Comparison of ENCODE assay signal across 8 mouse cellular contexts in the genomic region with DNA sequence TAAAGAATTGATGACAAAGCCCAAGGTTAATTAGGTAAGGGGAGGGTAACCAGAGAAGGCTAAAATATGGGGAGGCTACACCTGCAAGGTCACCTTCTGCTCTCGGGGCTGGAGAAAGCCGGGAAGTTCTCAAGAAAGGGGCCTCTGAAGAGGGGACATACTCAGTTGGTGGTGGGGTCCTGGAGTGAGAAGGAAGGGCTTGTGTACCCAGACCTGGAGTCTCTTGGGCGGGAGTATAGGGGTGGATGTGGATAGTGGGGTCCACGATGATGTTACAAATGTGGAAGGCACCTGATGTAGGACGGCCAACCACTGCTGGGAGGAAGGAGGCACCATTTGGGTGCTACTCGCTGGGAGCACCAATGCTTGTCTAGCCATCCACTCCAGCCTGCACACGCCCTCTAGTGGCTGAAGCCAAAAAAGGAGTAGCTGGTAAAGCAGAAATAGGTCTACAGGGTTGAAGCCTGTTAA. TPM values are rescaled to one million over a fixed set of nuclear protein-coding genes. Genes with fewer than 3 reads are reported as not detected.
DNase-seq lines count a peak whose midpoint lies in the region; ATAC-seq and TF ChIP-seq lines count a peak whose summit lies in the region.

No protein-coding gene starts in this region.

- H3K36me3 ChIP-seq in lung, embryonic 14.5 days (ENCODE audit: insufficient read depth) = no peaks in the 10 kb centered on the region

- WGBS in cerebellum, adult 2 months = 7% methylated on average over 7 of the region's 7 CpGs
- 18% methylated on average over 7 of the region's 7 CpGs for WGBS in lung, embryonic 14.5 days

- no peak overlapping the region for H3K9ac ChIP-seq in lung, embryonic 14.5 days

- no peak for TF ChIP-seq POLR2A in cerebellum, adult 2 months (IDR thresholded peaks at IDR 0.05; ENCODE audit: borderline replicate concordance, insufficient read depth, low read length)

- intact Hi-C loops in heart, postnatal 36 days (cut with DNase I) = loop anchor here (1.0 to 5.0 kb wide), 2 partner anchors 102 to 242 kb away; partner anchors contain the start of gene Cdon

- peak; percentile 83 for ATAC-seq in lung, embryonic 14.5 days (ENCODE audit: insufficient read depth)

- H3K27ac ChIP-seq in cerebellum, adult 2 months (ENCODE audit: insufficient read depth, low read length) = no peak overlapping the region
- no peak overlapping the region; the same call in 1 of the 2 replicates for H3K27ac ChIP-seq in lung, embryonic 14.5 days (ENCODE audit: low read depth)

- TF ChIP-seq CTCF in cerebellum, adult 2 months (IDR thresholded peaks at IDR 0.05; ENCODE audit: borderline replicate concordance, insufficient read depth, low read depth, low read length) = peak; percentile 89
- TF ChIP-seq CTCF in lung, embryonic 14.5 days (IDR thresholded peaks at IDR 0.05; ENCODE audit: low read depth) = peak; percentile 86

- peak; percentile 84 for DNase-seq in NIH3T3 (ENCODE audit: low read depth)
- peak; percentile 78 for DNase-seq in cerebellum, adult 2 months
- DNase-seq in forelimb bud, embryonic 11.5 days (ENCODE audit: low read depth, low spot score) = peak; percentile 70
- peak; percentile 65 to 70 for DNase-seq in heart, postnatal 36 days
- DNase-seq in layer of hippocampus, adult 11-12 months (ENCODE audit: low spot score) = peak; percentile 86
- peak; percentile 89 for DNase-seq in lung, embryonic 14.5 days
- DNase-seq in ovary, adult 18-20 months (ENCODE audit: low spot score) = peak; percentile 44
- peak; percentile 75 for DNase-seq in thymus, postnatal 14 days

- no peaks in the 10 kb centered on the region for H3K4me1 ChIP-seq in cerebellum, adult 2 months (ENCODE audit: control insufficient read depth, insufficient read depth, low read length)
- peaks cover 3% of the 10 kb centered on the region for H3K4me1 ChIP-seq in lung, embryonic 14.5 days (ENCODE audit: insufficient read depth)

- no peaks in the 10 kb centered on the region for H3K9me3 ChIP-seq in lung, embryonic 14.5 days (ENCODE audit: low read depth, low read length)

- no peak overlapping the region for H3K4me3 ChIP-seq in cerebellum, adult 2 months (replicated peaks; ENCODE audit: insufficient read depth, low read depth, low read length)
- H3K4me3 ChIP-seq in lung, embryonic 14.5 days (ENCODE audit: low read depth, low read length) = no peak overlapping the region

- H3K27me3 ChIP-seq in cerebellum, adult 2 months (ENCODE audit: control insufficient read depth, insufficient read depth, low read length) = no peaks in the 10 kb centered on the region
- no peaks in the 10 kb centered on the region for H3K27me3 ChIP-seq in lung, embryonic 14.5 days (ENCODE audit: insufficient read depth, low read length)

- H3K4me2 ChIP-seq in lung, embryonic 14.5 days = 0 out of 2 replicates have a peak overlapping the region, but pooled peaks have one; percentile 4

RNA-seq across cellular contexts. Expression of gene Gm1113, which starts 5.9 kb away (rescaled TPM):
- polyA plus RNA-seq in cerebellum, adult 2 months (2012; rRNA removed) = not detected in 2 replicates
- not detected for total RNA-seq in heart, postnatal 36 days (2021)
- polyA plus RNA-seq in lung, embryonic 14.5 days (2014; fragmentation: Nextera tagmentation; extraction: Ambion mirVana) = not detected in 2 replicates

RNA-seq across cellular contexts. Expression of gene Ddx25, which starts 34.4 kb away (rescaled TPM):
- polyA plus RNA-seq in cerebellum, adult 2 months (2012; rRNA removed) = 19.2 TPM in 2 replicates
- total RNA-seq in heart, postnatal 36 days (2021) = not detected
- polyA plus RNA-seq in lung, embryonic 14.5 days (2014; fragmentation: Nextera tagmentation; extraction: Ambion mirVana) = 1.9 and 2.3 TPM in 2 replicates

RNA-seq across cellular contexts. Expression of gene Pus3, which starts 34.4 kb away (rescaled TPM):
- 13.1 and 13.7 TPM in 2 replicates for polyA plus RNA-seq in cerebellum, adult 2 months (2012; rRNA removed)
- total RNA-seq in heart, postnatal 36 days (2021) = 1 to 10 TPM; 6.6 to 6.7 TPM
- 20.0 and 20.8 TPM in 2 replicates for polyA plus RNA-seq in lung, embryonic 14.5 days (2014; fragmentation: Nextera tagmentation; extraction: Ambion mirVana)

RNA-seq across cellular contexts. Expression of gene Pate2, which starts 46.1 kb away (rescaled TPM):
- 0.31 and 0.32 TPM in 2 replicates for polyA plus RNA-seq in cerebellum, adult 2 months (2012; rRNA removed)
- not detected for total RNA-seq in heart, postnatal 36 days (2021)
- 0.42 and 0.96 TPM in 2 replicates for polyA plus RNA-seq in lung, embryonic 14.5 days (2014; fragmentation: Nextera tagmentation; extraction: Ambion mirVana)

RNA-seq across cellular contexts. Expression of gene Hyls1, which starts 46.2 kb away (rescaled TPM):
- polyA plus RNA-seq in cerebellum, adult 2 months (2012; rRNA removed) = 7.7 and 8.6 TPM in 2 replicates
- total RNA-seq in heart, postnatal 36 days (2021) = 1 to 10 TPM; 1.6 to 2.4 TPM
- polyA plus RNA-seq in lung, embryonic 14.5 days (2014; fragmentation: Nextera tagmentation; extraction: Ambion mirVana) = 18.0 and 18.7 TPM in 2 replicates
